In genomic region chr15:99865494-99865941, GRCm38 (mm10) we compare ENCODE assay signal across 12 mouse cellular contexts. TPM values are rescaled to one million over a fixed set of nuclear protein-coding genes. Genes with fewer than 3 reads are reported as not detected.
DNase-seq lines count a peak whose midpoint lies in the region; ATAC-seq lines count a peak whose summit lies in the region.
"Had no signal": no experiment of that assay in that cellular context is flagged by ENCODE, and none has a peak within 500 bp of the region (broad histone marks: within the 10 kb centered on the region; RNA-seq: fewer than 3 reads in every experiment).

No protein-coding gene starts in this region.

- H3K4me2 ChIP-seq in heart, embryonic 15.5 days, result no peak overlapping the region
- no peak overlapping the region for H3K4me2 ChIP-seq in lung, embryonic 16.5 days (ENCODE audit: low read depth, low read length)
- H3K4me2 ChIP-seq in intestine, embryonic 14.5 days (ENCODE audit: low read length), result no peak overlapping the region
- no peak overlapping the region for H3K4me2 ChIP-seq in stomach, embryonic 14.5 days (replicated peaks; ENCODE audit: low read depth, low read length)
- no peak overlapping the region for H3K4me2 ChIP-seq in hindbrain, embryonic 13.5 days
- H3K4me2 ChIP-seq: embryonic facial prominence, embryonic 12.5 days; forebrain, embryonic 12.5 days; limb, embryonic 12.5 days had no signal

- no peaks in the 10 kb centered on the region for H3K9me3 ChIP-seq in heart, embryonic 15.5 days (replicated peaks)
- no peaks in the 10 kb centered on the region for H3K9me3 ChIP-seq in lung, embryonic 16.5 days (ENCODE audit: control insufficient read depth, low read length)
- H3K9me3 ChIP-seq in intestine, embryonic 14.5 days (ENCODE audit: control insufficient read depth, low read length), result no peaks in the 10 kb centered on the region
- no peaks in the 10 kb centered on the region for H3K9me3 ChIP-seq in stomach, embryonic 14.5 days (ENCODE audit: control insufficient read depth, low read depth, low read length)
- H3K9me3 ChIP-seq in hindbrain, embryonic 13.5 days, result no peaks in the 10 kb centered on the region
- H3K9me3 ChIP-seq: embryonic facial prominence, embryonic 12.5 days; forebrain, embryonic 12.5 days had no signal

- no peak overlapping the region for H3K9ac ChIP-seq in heart, embryonic 15.5 days
- H3K9ac ChIP-seq in lung, embryonic 16.5 days (ENCODE audit: low read length), result no peak overlapping the region
- H3K9ac ChIP-seq in intestine, embryonic 14.5 days (ENCODE audit: low read length), result no peak overlapping the region
- no peak overlapping the region for H3K9ac ChIP-seq in stomach, embryonic 14.5 days (replicated peaks; ENCODE audit: low read depth, low read length)
- H3K9ac ChIP-seq in hindbrain, embryonic 13.5 days, result no peak overlapping the region
- H3K9ac ChIP-seq: embryonic facial prominence, embryonic 12.5 days; forebrain, embryonic 12.5 days; limb, embryonic 12.5 days had no signal

- no peak for DNase-seq in heart, adult 8-10 months (ENCODE audit: low spot score)
- DNase-seq in lung, postnatal 10 days, result no peak
- no peak for DNase-seq in intestine, embryonic 14.5 days (ENCODE audit: low spot score)
- no peak for DNase-seq in right cerebral cortex, postnatal 25 days

- H3K27ac ChIP-seq in heart, embryonic 15.5 days, result peak overlapping the region; percentile 41; the same call in 1 of the 2 replicates
- peak overlapping the region; percentile 61 for H3K27ac ChIP-seq in lung, embryonic 16.5 days (ENCODE audit: low read length)
- peak overlapping the region; percentile 76 for H3K27ac ChIP-seq in intestine, embryonic 14.5 days (ENCODE audit: low read depth)
- H3K27ac ChIP-seq in stomach, embryonic 14.5 days (ENCODE audit: low read length), result peak overlapping the region; percentile 35; the same call in 1 of the 2 replicates
- no peak overlapping the region for H3K27ac ChIP-seq in hindbrain, embryonic 13.5 days
- H3K27ac ChIP-seq: embryonic facial prominence, embryonic 12.5 days; forebrain, embryonic 12.5 days; limb, embryonic 12.5 days had no signal

- H3K4me1 ChIP-seq in heart, embryonic 15.5 days (replicated peaks), result peaks cover 11% of the 10 kb centered on the region; the same call in 1 of the 2 replicates
- peaks cover 16% of the 10 kb centered on the region for H3K4me1 ChIP-seq in lung, embryonic 16.5 days (replicated peaks; ENCODE audit: control insufficient read depth, insufficient read depth, low read length)
- peaks cover 13% of the 10 kb centered on the region; the same call in 1 of the 2 replicates for H3K4me1 ChIP-seq in intestine, embryonic 14.5 days (replicated peaks; ENCODE audit: control insufficient read depth, insufficient read depth, low read length)
- peaks cover 14% of the 10 kb centered on the region for H3K4me1 ChIP-seq in stomach, embryonic 14.5 days (ENCODE audit: control insufficient read depth, insufficient read depth, low read length)
- H3K4me1 ChIP-seq in hindbrain, embryonic 13.5 days (replicated peaks), result peaks cover 6% of the 10 kb centered on the region
- H3K4me1 ChIP-seq: embryonic facial prominence, embryonic 12.5 days; limb, embryonic 12.5 days had no signal

- no peaks in the 10 kb centered on the region for H3K27me3 ChIP-seq in heart, embryonic 15.5 days
- H3K27me3 ChIP-seq in lung, embryonic 16.5 days (ENCODE audit: control insufficient read depth, insufficient read depth, low read depth, low read length), result no peaks in the 10 kb centered on the region
- H3K27me3 ChIP-seq in intestine, embryonic 14.5 days (replicated peaks; ENCODE audit: control insufficient read depth, insufficient read depth, low read length), result no peaks in the 10 kb centered on the region
- H3K27me3 ChIP-seq in stomach, embryonic 14.5 days (ENCODE audit: control insufficient read depth, insufficient read depth, low read length), result no peaks in the 10 kb centered on the region
- no peaks in the 10 kb centered on the region for H3K27me3 ChIP-seq in hindbrain, embryonic 13.5 days
- H3K27me3 ChIP-seq: embryonic facial prominence, embryonic 12.5 days; forebrain, embryonic 12.5 days; limb, embryonic 12.5 days; Patski had no signal

- H3K36me3 ChIP-seq in heart, embryonic 15.5 days, result no peaks in the 10 kb centered on the region
- H3K36me3 ChIP-seq in lung, embryonic 16.5 days (ENCODE audit: control insufficient read depth, insufficient read depth, low read length), result peaks cover 2% of the 10 kb centered on the region; the same call in 1 of the 2 replicates
- no peaks in the 10 kb centered on the region for H3K36me3 ChIP-seq in intestine, embryonic 14.5 days (ENCODE audit: control insufficient read depth, insufficient read depth, low read length)
- H3K36me3 ChIP-seq in stomach, embryonic 14.5 days (ENCODE audit: control insufficient read depth, insufficient read depth, low read length), result no peaks in the 10 kb centered on the region
- 0 out of 2 replicates have a peak, but pooled peaks cover 3% of the 10 kb centered on the region for H3K36me3 ChIP-seq in hindbrain, embryonic 13.5 days
- H3K36me3 ChIP-seq: embryonic facial prominence, embryonic 12.5 days; forebrain, embryonic 12.5 days; limb, embryonic 12.5 days had no signal

- no peak for ATAC-seq in heart, embryonic 15.5 days (replicated peaks; ENCODE audit: insufficient number of reproducible peaks, insufficient read depth, low FRiP score, low read depth)
- peak; percentile 66 for ATAC-seq in lung, embryonic 16.5 days (ENCODE audit: low read depth)
- ATAC-seq in intestine, embryonic 14.5 days (replicated peaks; ENCODE audit: low FRiP score, low TSS enrichment, low read depth), result peak; percentile 53; the same call in 1 of the 2 replicates
- peak; percentile 75 for ATAC-seq in stomach, embryonic 14.5 days (ENCODE audit: insufficient number of reproducible peaks, insufficient read depth, low FRiP score, low read depth)
- ATAC-seq in hindbrain, embryonic 13.5 days (ENCODE audit: low FRiP score), result no peak
- ATAC-seq: Patski had no signal

- WGBS in heart, embryonic 15.5 days, result 85% methylated on average over 20 of the region's 20 CpGs
- WGBS in lung, embryonic 16.5 days, result 70% methylated on average over 20 of the region's 20 CpGs
- WGBS in intestine, embryonic 14.5 days, result 80% methylated on average over 20 of the region's 20 CpGs
- WGBS in stomach, embryonic 14.5 days, result 76% methylated on average over 20 of the region's 20 CpGs
- WGBS in hindbrain, embryonic 13.5 days, result 91% methylated on average over 20 of the region's 20 CpGs

- H3K4me3 ChIP-seq in heart, embryonic 15.5 days, result no peak overlapping the region
- H3K4me3 ChIP-seq in lung, embryonic 16.5 days (ENCODE audit: low read length), result no peak overlapping the region
- H3K4me3 ChIP-seq in intestine, embryonic 14.5 days (ENCODE audit: low read depth, low read length), result no peak overlapping the region
- H3K4me3 ChIP-seq in stomach, embryonic 14.5 days (ENCODE audit: low read depth, low read length), result no peak overlapping the region
- no peak overlapping the region for H3K4me3 ChIP-seq in hindbrain, embryonic 13.5 days
- H3K4me3 ChIP-seq: embryonic facial prominence, embryonic 12.5 days; forebrain, embryonic 12.5 days; limb, embryonic 12.5 days had no signal

RNA-seq across cellular contexts. Expression of gene Lima1, which starts 9.7 kb away (rescaled TPM):
- 17.9 and 23.9 TPM in 2 replicates for polyA plus RNA-seq in heart, embryonic 15.5 days (2015; fragmentation: Nextera tagmentation; extraction: Ambion mirVana)
- 10 to 100 TPM; 17.6 to 21.7 (median 20.4) TPM for total RNA-seq in heart, adult 8-10 months (2022)
- 44.9 and 47.0 TPM in 2 replicates for polyA plus RNA-seq in lung, embryonic 16.5 days (2015; fragmentation: Nextera tagmentation; extraction: Ambion mirVana)
- 80.3 and 87.9 TPM in 2 replicates for polyA plus RNA-seq in intestine, embryonic 14.5 days (2014; fragmentation: Nextera tagmentation; extraction: Ambion mirVana)
- 69.4 and 78.0 TPM in 2 replicates for polyA plus RNA-seq in stomach, embryonic 14.5 days (2014; fragmentation: Nextera tagmentation; extraction: Ambion mirVana)
- 20.6 and 20.9 TPM in 2 replicates for polyA plus RNA-seq in hindbrain, embryonic 13.5 days (2015; fragmentation: Nextera tagmentation; extraction: Ambion mirVana)

Comparison
In these comparisons a context has a peak if more than half of its experiments do, and no peak if none do; other contexts are left out.
1. ATAC-seq: peak in lung, embryonic 16.5 days (single experiment), intestine, embryonic 14.5 days (single experiment) and stomach, embryonic 14.5 days (single experiment); none in heart, embryonic 15.5 days (single experiment) and hindbrain, embryonic 13.5 days (single experiment).